Mouse (Mus musculus) lung, postnatal 10 days (tissue): ENCODE data around the gene Mreg.
"Not testable (repeated sequence)": the region's sequence is repeated elsewhere in the genome, so short reads cannot be mapped to it uniquely, and the experiment has no call there.

Source experiments
- DNase-seq: peaks from one replicate; pipeline ENCODE4 v3.0.0; 2021

The Mreg gene

GRCm38 (mm10) chr1:72211701-72212699, at the start of gene Mreg:
Gene Mreg (minus strand): TSS chr1:72212307.
- peak; percentile 64 for DNase-seq

- no peak for DNase-seq
These were observed 44.5 kb upstream of the Mreg start for GRCm38 (mm10) chr1:72256381-72257256.

- no peak for DNase-seq
These were observed 43.7 kb upstream of the Mreg start for GRCm38 (mm10) chr1:72255854-72256175.

GRCm38 (mm10) chr1:72255062-72255853, 43.2 kb upstream of the Mreg start:
- peak; percentile 60 for DNase-seq

- peak; percentile 94 for DNase-seq
These were observed 42.5 kb upstream of the Mreg start for GRCm38 (mm10) chr1:72254545-72255061.

GRCm38 (mm10) chr1:72253881-72254491, 41.9 kb upstream of the Mreg start:
- peak; percentile 24 for DNase-seq

- DNase-seq = no peak
These were observed 39.7 kb upstream of the Mreg start for GRCm38 (mm10) chr1:72251806-72252205.

GRCm38 (mm10) chr1:72248226-72248737, 36.2 kb upstream of the Mreg start:
- not testable (repeated sequence) for DNase-seq

GRCm38 (mm10) chr1:72244317-72245036, 32.4 kb upstream of the Mreg start:
- peak; percentile 26 for DNase-seq

GRCm38 (mm10) chr1:72243656-72244316, 31.7 kb upstream of the Mreg start:
- peak; percentile 97 for DNase-seq

GRCm38 (mm10) chr1:72242581-72243143, 30.6 kb upstream of the Mreg start:
- no peak for DNase-seq

- not testable (repeated sequence) for DNase-seq
These were observed 27.0 kb upstream of the Mreg start for GRCm38 (mm10) chr1:72239113-72239512.

GRCm38 (mm10) chr1:72238016-72238580, 26.0 kb upstream of the Mreg start:
- no peak for DNase-seq

GRCm38 (mm10) chr1:72237007-72237775, 25.1 kb upstream of the Mreg start:
- DNase-seq = peak; percentile 48

- DNase-seq = peak; percentile 86
These were observed 24.4 kb upstream of the Mreg start for GRCm38 (mm10) chr1:72236363-72237006.

- not testable (repeated sequence) for DNase-seq
These were observed 20.5 kb upstream of the Mreg start for GRCm38 (mm10) chr1:72232592-72232991.

- DNase-seq = peak; percentile 37
These were observed 16.9 kb upstream of the Mreg start for GRCm38 (mm10) chr1:72228974-72229373.

- DNase-seq = no peak
These were observed 15.4 kb upstream of the Mreg start for GRCm38 (mm10) chr1:72227546-72227945.
